Mouse (Mus musculus): Measurements from ENCODE around the gene Insl3.

The Insl3 gene

DNA sequence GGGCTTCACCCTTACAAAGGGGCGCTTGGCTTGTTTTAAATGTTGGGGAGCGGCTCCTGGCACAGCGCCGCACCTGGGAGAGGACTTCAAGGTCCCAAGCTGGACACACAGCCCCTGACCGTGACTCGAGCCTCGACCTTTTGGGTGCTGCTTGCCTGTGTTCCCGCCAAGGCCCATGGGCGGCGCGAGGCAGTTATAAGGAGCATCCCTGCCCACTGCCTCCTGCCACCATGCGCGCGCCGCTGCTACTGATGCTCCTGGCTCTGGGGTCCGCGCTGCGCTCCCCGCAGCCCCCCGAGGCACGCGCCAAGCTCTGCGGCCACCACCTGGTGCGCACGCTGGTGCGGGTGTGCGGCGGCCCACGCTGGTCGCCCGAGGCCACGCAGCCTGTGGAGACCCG lies at the start of gene Insl3:
Insl3 (plus strand) TSS at position 187 of the 400 bp plus-strand sequence.
- no peak for DNase-seq (ENCODE audit: low spot score in 2 of 2)

GRCm38 (mm10) chr8:71639318-71639717 lies 49.7 kb upstream of the Insl3 start:
- DNase-seq (ENCODE audit: low spot score in 2 of 2): no peak

DNA sequence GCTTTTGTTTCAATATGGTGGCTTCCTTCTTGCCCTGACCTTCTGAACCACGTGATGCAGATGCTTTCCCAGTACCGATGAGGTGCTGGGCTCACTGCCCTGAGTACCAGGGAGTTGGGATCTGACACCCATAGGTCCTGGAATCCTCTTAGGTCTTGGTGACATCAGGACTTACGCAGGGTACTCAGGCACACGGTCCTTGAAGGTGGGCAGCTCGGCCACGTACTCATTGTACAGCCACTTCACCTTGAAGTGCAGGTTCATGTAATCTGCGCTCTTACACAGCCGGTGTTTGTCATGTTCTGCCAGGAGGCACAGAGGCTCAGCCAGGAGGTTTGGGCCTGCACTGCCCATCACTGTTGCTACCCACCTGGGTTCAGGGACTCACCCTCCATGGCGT lies 43.5 kb upstream of the Insl3 start:
- DNase-seq (ENCODE audit: low spot score in 2 of 2): no peak

DNA sequence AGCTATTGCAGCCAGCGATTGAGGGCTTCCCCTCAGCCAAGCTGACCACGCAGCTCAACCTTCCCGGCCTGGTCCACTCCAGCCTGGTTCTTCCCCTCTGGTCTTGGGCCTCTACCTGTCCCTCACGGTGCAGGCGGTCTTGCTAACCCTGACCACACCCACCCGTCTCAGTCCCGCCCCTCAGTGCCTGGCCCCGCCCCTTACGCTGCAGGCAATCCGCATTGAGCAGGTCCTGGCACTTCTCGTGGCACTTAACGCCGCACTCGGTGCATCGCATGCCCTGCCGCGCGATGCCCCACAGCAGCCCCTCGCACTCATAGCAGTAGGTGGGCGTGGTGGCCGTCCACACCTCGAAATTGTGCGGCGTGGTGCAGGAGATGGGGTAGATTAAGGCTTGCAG lies 34.4 kb upstream of the Insl3 start:
- DNase-seq (ENCODE audit: low spot score in 2 of 2): no peak

DNA sequence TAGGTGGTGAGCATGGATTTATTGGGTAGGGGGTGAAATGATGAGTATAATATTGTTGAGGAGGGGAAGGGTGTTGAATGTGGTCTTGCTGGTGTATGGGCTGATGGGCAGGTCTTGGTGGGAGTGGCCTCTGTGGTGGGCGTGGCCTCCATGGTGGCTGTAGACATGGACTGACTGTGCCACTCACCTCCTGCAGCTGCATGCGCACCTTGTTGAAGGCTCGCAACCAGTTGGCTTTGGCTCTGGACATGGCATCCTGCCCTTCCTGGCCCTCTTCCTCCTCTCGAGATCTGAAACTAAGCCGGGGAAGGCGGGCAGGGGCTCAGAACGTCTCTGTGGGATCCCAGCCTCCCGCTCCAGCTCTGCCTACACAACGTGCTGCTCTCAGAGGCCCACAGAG lies 31.2 kb upstream of the Insl3 start:
- no peak for DNase-seq (ENCODE audit: low spot score in 2 of 2)

DNA sequence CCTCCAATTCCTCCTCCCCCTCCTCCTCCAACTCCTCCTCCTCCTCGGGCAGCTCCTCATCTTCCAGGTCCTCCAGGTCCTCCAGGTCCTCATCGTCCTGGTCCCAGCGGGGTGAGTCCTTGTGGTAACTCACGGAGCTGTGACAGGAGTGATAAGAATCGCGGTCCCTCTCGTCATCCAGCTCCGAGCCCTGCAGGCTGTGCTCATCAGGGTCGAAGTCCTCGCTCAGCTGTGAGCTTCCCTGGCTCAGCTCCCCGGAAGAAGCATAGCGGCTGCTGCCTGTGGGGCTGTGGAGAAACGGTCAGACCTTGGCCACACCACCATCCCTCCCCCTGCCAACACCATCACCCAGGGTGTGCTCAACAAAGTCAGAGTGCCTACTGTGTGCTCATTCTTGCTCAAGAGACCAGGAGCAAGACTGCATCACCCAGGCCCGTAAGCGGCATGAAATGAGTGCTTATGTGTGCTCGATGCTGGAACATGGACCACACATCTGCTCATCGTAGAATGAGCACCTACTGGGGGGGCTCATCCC lies 30.4 kb upstream of the Insl3 start:
- no peak for DNase-seq (ENCODE audit: low spot score in 2 of 2)

- DNase-seq (ENCODE audit: low spot score in 2 of 2): no peak
These were observed 29.3 kb upstream of the Insl3 start for GRCm38 (mm10) chr8:71659751-71660150.

- peak; percentile 70 to 81 for DNase-seq (ENCODE audit: low spot score in 2 of 2)
These were observed 28.5 kb upstream of the Insl3 start for GRCm38 (mm10) chr8:71660325-71661120.

DNA sequence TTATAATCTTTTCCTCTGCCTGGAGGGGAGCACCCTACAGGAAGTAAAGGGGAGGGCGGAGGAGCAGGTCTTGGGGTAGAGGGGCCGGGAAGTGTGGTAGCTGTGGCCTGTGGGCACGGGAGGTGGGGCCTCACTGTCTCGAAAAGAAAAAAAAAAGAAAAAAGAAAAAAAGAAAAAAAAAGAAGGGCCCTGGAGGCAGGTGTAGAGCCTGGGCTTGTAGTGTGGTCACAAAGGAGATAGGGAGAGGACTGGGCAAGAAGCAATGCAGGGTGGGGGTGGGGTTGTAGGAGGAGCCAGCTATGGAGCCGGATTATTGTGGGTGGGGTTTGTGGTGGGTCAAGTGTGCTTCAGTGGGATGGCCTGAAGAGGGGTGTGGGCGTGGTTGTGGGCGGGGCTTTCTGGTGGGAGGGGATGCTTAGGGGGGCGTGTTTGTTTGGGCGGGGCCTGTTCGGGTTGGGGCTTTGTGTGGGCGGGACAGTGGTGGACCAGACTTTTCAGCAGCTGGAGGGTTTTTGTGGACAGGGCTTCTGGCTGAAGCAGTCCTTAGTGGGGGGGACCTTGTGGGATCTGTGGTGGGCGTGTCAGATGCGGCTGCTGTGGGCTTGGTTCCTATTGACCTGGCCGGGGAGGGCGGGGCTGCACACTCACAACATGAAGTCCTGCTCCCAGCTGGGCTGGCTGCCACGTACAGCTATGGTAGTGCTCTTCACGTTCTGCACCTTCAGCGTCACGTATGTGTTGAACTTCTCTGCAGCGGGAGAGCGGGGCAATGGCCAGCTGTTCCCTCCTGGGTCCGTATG lies 23.5 kb upstream of the Insl3 start:
- peak; percentile 81 to 85 for DNase-seq (ENCODE audit: low spot score in 2 of 2)

- DNase-seq (ENCODE audit: low spot score in 2 of 2): no peak
These were observed 22.2 kb upstream of the Insl3 start for GRCm38 (mm10) chr8:71666855-71667254.

GRCm38 (mm10) chr8:71667256-71667655 lies 21.8 kb upstream of the Insl3 start:
- no peak for DNase-seq (ENCODE audit: low spot score in 2 of 2)

DNA sequence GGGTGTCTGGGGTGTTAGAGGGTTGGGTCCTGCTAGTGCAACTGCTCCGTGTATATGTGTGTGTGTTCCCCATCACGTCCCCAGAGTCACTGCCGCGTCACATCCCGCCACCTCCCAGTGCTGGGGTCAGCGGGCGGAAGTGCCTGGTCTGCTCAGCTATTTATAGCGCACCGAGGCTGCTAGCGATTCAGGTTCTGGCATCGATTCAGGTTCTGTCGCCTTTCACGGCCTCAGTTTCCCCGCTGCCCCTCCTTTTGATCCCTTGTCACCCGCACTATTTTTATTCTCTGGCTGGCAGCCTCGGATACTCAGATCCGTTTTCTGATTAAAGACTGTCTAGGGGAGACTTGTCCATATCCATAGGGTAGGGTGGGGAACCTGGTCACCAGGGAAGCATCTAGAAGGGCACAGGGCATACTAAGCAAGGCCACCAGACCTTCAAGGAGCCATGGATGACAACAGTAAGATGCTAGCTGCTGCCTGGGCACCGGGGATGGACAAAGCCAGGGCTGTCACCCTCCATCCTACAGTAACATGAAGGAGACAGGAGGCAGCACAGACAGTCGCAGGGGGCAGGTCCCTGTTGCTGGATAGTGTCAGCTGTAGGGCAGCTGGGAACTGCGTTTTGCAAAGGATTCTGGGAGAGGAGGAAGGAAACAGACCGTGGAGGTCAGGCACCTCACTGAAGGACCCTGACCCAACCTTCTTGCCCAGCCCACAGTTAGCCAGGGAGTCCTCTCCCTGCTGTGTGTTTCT lies 20.6 kb upstream of the Insl3 start:
- DNase-seq (ENCODE audit: low spot score in 2 of 2): peak; percentile 74 to 83

- DNase-seq (ENCODE audit: low spot score in 2 of 2): no peak
These were observed 18.8 kb upstream of the Insl3 start for GRCm38 (mm10) chr8:71670198-71670597.

- no peak for DNase-seq (ENCODE audit: low spot score in 2 of 2)
These were observed 18.1 kb upstream of the Insl3 start for GRCm38 (mm10) chr8:71670621-71671548.

DNA sequence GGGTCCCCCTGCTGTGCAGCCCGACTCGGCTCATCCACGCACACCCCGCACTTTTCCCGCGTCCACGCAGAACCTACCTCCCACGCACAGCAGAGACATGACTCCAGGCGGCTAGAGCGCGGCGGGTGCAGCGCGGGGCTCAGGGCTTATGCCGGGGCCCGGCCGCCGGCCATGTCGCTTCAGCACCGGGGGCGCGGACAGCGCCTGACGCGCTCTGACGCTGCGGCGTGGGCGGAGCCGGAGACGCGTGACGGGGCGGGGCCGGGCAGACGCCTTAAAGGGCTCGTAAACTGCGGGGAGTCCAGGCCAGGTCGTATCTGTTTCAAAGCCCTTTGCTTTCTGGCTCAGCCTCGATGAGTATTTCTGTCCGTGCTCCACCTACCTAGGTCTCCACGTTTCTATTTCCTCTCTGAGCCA lies 17.5 kb upstream of the Insl3 start, which contains the start of gene Unc13a:
Unc13a (minus strand) TSS at position 209 of the 417 bp plus-strand sequence.
- DNase-seq (ENCODE audit: low spot score in 2 of 2): peak; percentile 83 to 89

- DNase-seq (ENCODE audit: low spot score in 2 of 2): no peak
These were observed 16.8 kb upstream of the Insl3 start for GRCm38 (mm10) chr8:71672168-71672735.

- no peak for DNase-seq (ENCODE audit: low spot score in 2 of 2)
These were observed 14.9 kb upstream of the Insl3 start for GRCm38 (mm10) chr8:71674071-71674470.

GRCm38 (mm10) chr8:71675456-71676019 lies 13.5 kb upstream of the Insl3 start:
- no peak for DNase-seq (ENCODE audit: low spot score in 2 of 2)

DNA sequence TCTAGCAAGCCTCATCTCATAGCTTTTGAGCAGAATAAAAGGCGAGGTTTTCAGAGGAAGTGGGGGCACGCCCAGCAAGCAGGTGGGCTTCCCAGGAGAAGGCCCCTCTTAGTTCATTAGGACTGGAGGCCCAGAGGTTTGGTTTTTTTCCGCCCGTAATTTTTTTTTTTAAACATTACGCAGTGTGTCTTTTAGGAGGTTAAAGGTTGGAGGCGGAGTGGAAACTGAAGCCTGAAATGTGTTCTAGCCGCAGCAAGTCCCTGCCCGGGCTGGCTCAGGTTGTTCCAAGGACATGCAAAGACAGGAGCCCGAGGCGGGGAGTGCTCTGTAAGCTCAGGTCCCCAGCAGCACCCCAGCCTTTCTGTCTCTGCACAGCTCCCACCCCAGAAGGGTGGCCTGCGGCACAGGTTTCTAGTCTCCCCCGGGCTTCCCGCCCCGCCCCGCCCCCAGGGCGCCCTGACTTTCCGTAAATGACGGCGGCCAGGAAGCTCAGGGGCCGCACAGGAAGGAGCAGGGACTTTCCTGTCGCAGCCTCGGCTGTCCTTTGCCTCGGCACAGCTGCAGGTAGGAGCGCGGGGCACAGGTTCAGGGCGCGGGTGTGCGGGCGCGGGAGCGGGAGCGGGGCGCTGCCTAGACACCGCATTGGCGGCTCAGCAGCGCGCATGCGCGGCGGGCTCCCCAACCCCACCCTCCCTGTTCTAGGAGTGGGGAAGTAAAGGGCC lies 12.8 kb upstream of the Insl3 start, which contains the start of gene Jak3:
Jak3 (plus strand) TSS at position 277 of the 722 bp plus-strand sequence.
- DNase-seq (ENCODE audit: low spot score in 2 of 2): peak; percentile 56 to 70
